17 mouse cellular contexts compared by ENCODE assay signal in the genomic region with DNA sequence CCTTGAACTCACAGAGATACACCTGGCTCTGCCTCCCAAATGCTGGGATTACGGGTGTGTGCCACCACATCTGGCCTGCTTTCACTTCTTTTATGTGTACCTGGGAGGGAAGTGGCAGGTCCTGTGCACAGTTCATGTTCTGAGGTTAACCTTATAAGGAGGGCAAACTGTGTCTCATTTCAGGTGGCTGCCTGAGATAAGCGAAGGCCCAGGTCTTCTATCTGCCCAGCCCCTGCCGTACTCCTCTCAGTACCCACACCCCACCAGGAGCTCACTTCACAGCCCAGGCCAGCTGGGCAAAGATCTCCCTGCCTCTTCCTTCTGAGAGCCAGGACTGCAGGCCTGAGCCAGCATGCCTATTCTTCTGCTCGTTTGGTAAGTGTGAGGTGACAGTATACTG. TPM values are rescaled to one million over a fixed set of nuclear protein-coding genes. Genes with fewer than 3 reads are reported as not detected.
DNase-seq lines count a peak whose midpoint lies in the region; ATAC-seq and TF ChIP-seq lines count a peak whose summit lies in the region.
"Had no signal": no experiment of that assay in that cellular context is flagged by ENCODE, and none has a peak within 500 bp of the region (broad histone marks: within the 10 kb centered on the region; RNA-seq: fewer than 3 reads in every experiment).

No protein-coding gene starts in this region.

- DNase-seq in lung, postnatal 36 days, result no peak
- DNase-seq in c-Kit-positive CD71-positive TER-119-negative erythroid progenitor cells, embryonic 14.5 days (ENCODE audit: low read depth), result peak; percentile 72
- DNase-seq in left cerebral cortex, postnatal 14 days (ENCODE audit: low spot score in 2 of 2), result no peak
- DNase-seq in adrenal gland, postnatal 10 days, result no peak
- DNase-seq: cerebellum, adult 8-10 months; kidney, adult 18-20 months; thymus, postnatal 4 days had no signal

- peaks cover 77% of the 10 kb centered on the region for H3K4me1 ChIP-seq in lung, embryonic 16.5 days (replicated peaks; ENCODE audit: control insufficient read depth, insufficient read depth, low read length)
- peaks cover 80% of the 10 kb centered on the region for H3K4me1 ChIP-seq in intestine, embryonic 16.5 days (ENCODE audit: control insufficient read depth, insufficient read depth, low read length)
- peaks cover 75% of the 10 kb centered on the region for H3K4me1 ChIP-seq in small intestine, adult 2 months (ENCODE audit: control insufficient read depth, insufficient read depth, insufficient read length, low read length)

- H3K36me3 ChIP-seq in lung, embryonic 16.5 days (ENCODE audit: control insufficient read depth, insufficient read depth, low read length), result 0 out of 2 replicates have a peak, but pooled peaks cover 2% of the 10 kb centered on the region
- no peaks in the 10 kb centered on the region for H3K36me3 ChIP-seq in intestine, embryonic 16.5 days (ENCODE audit: control insufficient read depth, insufficient read depth, low read length)
- no peaks in the 10 kb centered on the region for H3K36me3 ChIP-seq in small intestine, adult 2 months (ENCODE audit: control insufficient read depth, insufficient read depth, low read length)
- H3K36me3 ChIP-seq: forebrain, embryonic 15.5 days had no signal

- TF ChIP-seq CTCF in small intestine, adult 2 months (IDR thresholded peaks at IDR 0.05; ENCODE audit: extremely low read depth, insufficient read length, insufficient replicate concordance, low read depth, low read length), result no peak

- no peaks in the 10 kb centered on the region for H3K9me3 ChIP-seq in lung, embryonic 16.5 days (ENCODE audit: control insufficient read depth, low read length)
- no peaks in the 10 kb centered on the region for H3K9me3 ChIP-seq in intestine, embryonic 16.5 days (ENCODE audit: control insufficient read depth, low read length)
- H3K9me3 ChIP-seq: forebrain, embryonic 15.5 days; limb, embryonic 10.5 days had no signal

- H3K9ac ChIP-seq in lung, embryonic 16.5 days (ENCODE audit: low read length), result peak overlapping the region; percentile 22; the same call in 1 of the 2 replicates
- peak overlapping the region; percentile 20 for H3K9ac ChIP-seq in intestine, embryonic 16.5 days (ENCODE audit: low read depth, low read length)
- H3K9ac ChIP-seq: forebrain, embryonic 15.5 days had no signal

- H3K4me3 ChIP-seq in lung, embryonic 16.5 days (ENCODE audit: low read length), result no peak overlapping the region
- no peak overlapping the region for H3K4me3 ChIP-seq in intestine, embryonic 16.5 days (ENCODE audit: low read length)
- no peak overlapping the region for H3K4me3 ChIP-seq in small intestine, adult 2 months (ENCODE audit: low read depth, low read length)
- H3K4me3 ChIP-seq: forebrain, embryonic 15.5 days; limb, embryonic 10.5 days had no signal

- intact Hi-C loops in left cerebral cortex, postnatal 14 days (cut with DNase I), result no loop called here

- no peaks in the 10 kb centered on the region for H3K27me3 ChIP-seq in lung, embryonic 16.5 days (ENCODE audit: control insufficient read depth, insufficient read depth, low read depth, low read length)
- no peaks in the 10 kb centered on the region for H3K27me3 ChIP-seq in intestine, embryonic 16.5 days (replicated peaks; ENCODE audit: control insufficient read depth, insufficient read depth, low read length)
- H3K27me3 ChIP-seq in small intestine, adult 2 months (ENCODE audit: control insufficient read depth, insufficient read depth, low read length), result no peaks in the 10 kb centered on the region
- H3K27me3 ChIP-seq: forebrain, embryonic 15.5 days had no signal

- no peak for TF ChIP-seq POLR2A in small intestine, adult 2 months (IDR thresholded peaks at IDR 0.05; ENCODE audit: low read depth, low read length)

- H3K4me2 ChIP-seq in lung, embryonic 16.5 days (ENCODE audit: low read depth, low read length), result no peak overlapping the region
- no peak overlapping the region; the same call in 1 of the 2 replicates for H3K4me2 ChIP-seq in intestine, embryonic 16.5 days (ENCODE audit: low read depth, low read length)
- H3K4me2 ChIP-seq: forebrain, embryonic 15.5 days had no signal

- ATAC-seq in lung, embryonic 16.5 days (ENCODE audit: low read depth), result no peak
- peak; percentile 19 for ATAC-seq in intestine, embryonic 16.5 days
- ATAC-seq: forebrain, embryonic 15.5 days had no signal

- WGBS in lung, embryonic 16.5 days, result 64% methylated on average over 4 of the region's 4 CpGs
- WGBS in intestine, embryonic 16.5 days, result 59% methylated on average over 4 of the region's 4 CpGs
- WGBS in small intestine, adult 2 months, result 22% methylated on average over 4 of the region's 4 CpGs

- H3K27ac ChIP-seq in lung, embryonic 16.5 days (ENCODE audit: low read length), result peak overlapping the region; percentile 33
- H3K27ac ChIP-seq in intestine, embryonic 16.5 days (ENCODE audit: low read length), result peak overlapping the region; percentile 88
- H3K27ac ChIP-seq in small intestine, adult 2 months (ENCODE audit: insufficient read depth, low read depth, low read length), result peak overlapping the region; percentile 77
- H3K27ac ChIP-seq: limb, embryonic 10.5 days had no signal

RNA-seq across cellular contexts. Expression of a gene that starts 16.2 kb away (rescaled TPM):
- polyA plus RNA-seq in lung, embryonic 16.5 days (2015; fragmentation: Nextera tagmentation; extraction: Ambion mirVana), result 11.9 and 15.1 TPM in 2 replicates
- polyA plus RNA-seq in intestine, embryonic 16.5 days (2015; fragmentation: Nextera tagmentation; extraction: Ambion mirVana), result 7.8 and 9.7 TPM in 2 replicates
- 43.4 and 82.0 TPM in 2 replicates for polyA plus RNA-seq in small intestine, adult 2 months (2012; rRNA removed)
- total RNA-seq in left cerebral cortex, postnatal 14 days (2021), result 10 to 100 TPM; 59.8 to 61.6 TPM
- total RNA-seq in adrenal gland, postnatal 10 days (2021), result 10 to 100 TPM; 45.5 to 49.6 TPM

RNA-seq across cellular contexts. Expression of a gene that starts 16.3 kb away (rescaled TPM):
- 58.2 and 60.5 TPM in 2 replicates for polyA plus RNA-seq in lung, embryonic 16.5 days (2015; fragmentation: Nextera tagmentation; extraction: Ambion mirVana)
- polyA plus RNA-seq in intestine, embryonic 16.5 days (2015; fragmentation: Nextera tagmentation; extraction: Ambion mirVana), result 51.2 and 55.4 TPM in 2 replicates
- polyA plus RNA-seq in small intestine, adult 2 months (2012; rRNA removed), result 50.3 and 112 TPM in 2 replicates
- 1 to 10 TPM; 8.7 to 10.0 TPM for total RNA-seq in left cerebral cortex, postnatal 14 days (2021)
- total RNA-seq in adrenal gland, postnatal 10 days (2021), result 10 to 100 TPM; 19.4 to 20.4 TPM

RNA-seq across cellular contexts. Expression of a gene that starts 34.7 kb away (rescaled TPM):
- polyA plus RNA-seq in lung, embryonic 16.5 days (2015; fragmentation: Nextera tagmentation; extraction: Ambion mirVana), result not detected in 2 replicates
- polyA plus RNA-seq in intestine, embryonic 16.5 days (2015; fragmentation: Nextera tagmentation; extraction: Ambion mirVana), result 0.09 and 0.20 TPM in 2 replicates
- polyA plus RNA-seq in small intestine, adult 2 months (2012; rRNA removed), result 0.14 and 2.8 TPM in 2 replicates
- total RNA-seq in left cerebral cortex, postnatal 14 days (2021), result under 1 TPM; 0.36 to 0.53 TPM
- total RNA-seq in adrenal gland, postnatal 10 days (2021), result not detected
- total RNA-seq: adrenal gland, postnatal 4 days; gastrocnemius, postnatal 4 days; hematopoietic stem cell, adult 5-6 weeks had no signal
- polyA plus RNA-seq: embryonic facial prominence, embryonic 11.5 days; forebrain, embryonic 15.5 days; limb, embryonic 10.5 days had no signal

RNA-seq across cellular contexts. Expression of a gene that starts 41.0 kb away (rescaled TPM):
- not detected in 2 replicates for polyA plus RNA-seq in lung, embryonic 16.5 days (2015; fragmentation: Nextera tagmentation; extraction: Ambion mirVana)
- 94.3 and 150 TPM in 2 replicates for polyA plus RNA-seq in intestine, embryonic 16.5 days (2015; fragmentation: Nextera tagmentation; extraction: Ambion mirVana)
- polyA plus RNA-seq in small intestine, adult 2 months (2012; rRNA removed), result 32.7 and 16,759 TPM in 2 replicates
- total RNA-seq in left cerebral cortex, postnatal 14 days (2021), result not detected
- not detected for total RNA-seq in adrenal gland, postnatal 10 days (2021)
- total RNA-seq: gastrocnemius, postnatal 4 days; hematopoietic stem cell, adult 5-6 weeks; megakaryocyte, adult 5-6 weeks had no signal
- polyA plus RNA-seq: embryonic facial prominence, embryonic 11.5 days; forebrain, embryonic 15.5 days; limb, embryonic 10.5 days had no signal

RNA-seq across cellular contexts. Expression of a gene that starts 49.4 kb away (rescaled TPM):
- polyA plus RNA-seq in lung, embryonic 16.5 days (2015; fragmentation: Nextera tagmentation; extraction: Ambion mirVana), result not detected in 2 replicates
- polyA plus RNA-seq in intestine, embryonic 16.5 days (2015; fragmentation: Nextera tagmentation; extraction: Ambion mirVana), result not detected in 2 replicates
- 0.66 TPM in 1 of 2 replicates, not detected in the other for polyA plus RNA-seq in small intestine, adult 2 months (2012; rRNA removed)
- total RNA-seq in left cerebral cortex, postnatal 14 days (2021), result 1 to 10 TPM in 1 of 2 experiments, under 1 TPM in 1; 0.53 to 1.1 TPM
- total RNA-seq in adrenal gland, postnatal 10 days (2021), result not detected
- total RNA-seq: adrenal gland, postnatal 4 days; gastrocnemius, postnatal 4 days; hematopoietic stem cell, adult 5-6 weeks; megakaryocyte, adult 5-6 weeks had no signal
- polyA plus RNA-seq: embryonic facial prominence, embryonic 11.5 days; forebrain, embryonic 15.5 days; limb, embryonic 10.5 days had no signal

Comparison
In these comparisons a context has a peak if more than half of its experiments do, and no peak if none do; other contexts are left out.
1. H3K27ac ChIP-seq: peak in every context shown above with its lines; median percentile 88 in intestine, embryonic 16.5 days; 77 in small intestine, adult 2 months; 33 in lung, embryonic 16.5 days.